Mouse (Mus musculus): Measurements from ENCODE around the gene Ptpn11. TPM values are rescaled to one million over a fixed set of nuclear protein-coding genes. Genes with fewer than 3 reads are reported as not detected.
A peak's percentile ranks its signal among the peaks of the same experiment; 100 is the strongest.
"Not testable (repeated sequence)": the region's sequence is repeated elsewhere in the genome, so short reads cannot be mapped to it uniquely, and the experiment has no call there.

Gene Ptpn11
- total RNA-seq, 2 experiments from 2014 or later, result 78.1 to 82.4 TPM

- peak; percentile 78 to 81 for DNase-seq (ENCODE audit: low spot score in 2 of 2)
These were observed 24.4 kb upstream of the Ptpn11 start for GRCm38 (mm10) chr5:121215380-121216125.

DNA sequence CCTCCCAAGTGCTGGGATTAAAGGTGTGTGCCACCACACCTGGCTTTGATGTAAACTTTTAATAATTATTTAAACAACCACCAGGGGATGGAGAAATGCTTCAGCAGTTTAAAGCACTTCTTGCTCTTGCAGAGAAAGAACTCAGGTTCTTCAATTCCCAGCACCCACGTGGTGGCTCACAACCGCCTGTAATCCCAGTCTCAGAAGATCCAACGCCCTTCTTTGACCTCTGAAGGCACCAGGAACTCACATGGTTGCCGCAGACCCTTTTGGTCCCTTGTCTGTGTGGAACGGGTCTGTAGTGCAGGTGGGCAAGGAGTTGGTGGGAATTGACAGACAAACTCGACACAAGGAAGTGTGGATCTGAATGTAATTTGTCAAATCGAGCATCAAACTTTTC lies 23.5 kb upstream of the Ptpn11 start:
- no peak for DNase-seq (ENCODE audit: low spot score in 2 of 2)

- DNase-seq (ENCODE audit: low spot score in 2 of 2), result no peak
These were observed 20.9 kb upstream of the Ptpn11 start for GRCm38 (mm10) chr5:121212108-121212507.

DNA sequence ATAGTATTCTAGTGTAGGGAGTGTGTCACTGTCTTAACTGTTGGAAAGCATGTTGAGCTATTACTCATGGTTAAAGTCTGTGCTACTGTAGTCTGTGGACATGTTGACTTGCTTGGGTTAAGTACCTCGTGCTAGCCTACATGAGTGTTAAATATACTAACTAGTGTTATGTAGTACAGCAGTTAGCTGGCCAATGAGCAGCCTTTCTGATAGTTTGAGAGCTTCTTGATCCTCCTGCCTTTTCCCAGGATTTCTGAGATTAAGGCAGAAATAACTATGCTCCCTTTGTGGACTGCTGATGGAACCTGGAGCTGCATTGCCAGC lies 19.4 kb upstream of the Ptpn11 start:
- no peak for DNase-seq (ENCODE audit: low spot score in 2 of 2)

DNA sequence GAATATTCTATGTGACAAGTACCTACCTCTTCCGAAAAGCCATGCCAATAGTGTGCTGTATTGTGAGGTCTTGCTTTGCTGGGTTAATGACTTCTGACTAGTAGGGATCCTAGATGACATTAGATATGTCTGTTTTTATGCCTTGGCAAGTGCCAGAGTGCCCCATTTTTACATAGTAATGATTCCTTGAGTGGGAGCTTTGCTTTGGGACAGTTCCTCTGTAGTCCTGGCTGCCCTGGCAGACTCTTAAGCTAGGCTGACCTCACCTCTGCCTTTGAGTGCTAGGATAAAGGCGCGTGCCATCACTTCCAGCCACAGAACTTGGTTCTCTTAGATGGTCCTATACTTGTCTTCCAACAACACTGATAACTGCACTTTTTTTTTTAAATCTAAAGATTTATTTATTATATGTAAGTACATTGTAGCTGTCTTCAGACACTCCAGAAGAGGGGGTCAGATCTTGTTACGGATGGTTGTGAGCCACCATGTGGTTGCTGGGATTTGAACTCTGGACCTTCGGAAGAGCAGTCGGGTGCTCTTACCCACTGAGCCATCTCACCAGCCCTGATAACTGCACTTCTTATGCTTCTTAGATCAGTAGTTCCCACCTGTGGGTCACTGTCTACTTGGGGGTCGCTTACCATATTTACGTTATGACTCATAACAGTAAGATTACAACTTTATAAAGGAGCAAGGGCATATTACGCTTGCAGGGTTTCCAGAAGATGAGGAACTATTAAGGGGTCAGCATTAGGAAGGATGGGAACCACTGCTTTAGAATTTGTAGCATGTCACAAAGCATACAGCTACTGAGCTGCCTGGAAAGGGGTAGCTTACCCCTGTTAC lies 18.8 kb upstream of the Ptpn11 start:
- DNase-seq (ENCODE audit: low spot score in 2 of 2), result no peak

GRCm38 (mm10) chr5:121206984-121207383 lies 15.8 kb upstream of the Ptpn11 start:
- no peak for DNase-seq (ENCODE audit: low spot score in 2 of 2)

- DNase-seq (ENCODE audit: low spot score in 2 of 2), result no peak
These were observed 15.3 kb upstream of the Ptpn11 start for GRCm38 (mm10) chr5:121206540-121206939.

DNA sequence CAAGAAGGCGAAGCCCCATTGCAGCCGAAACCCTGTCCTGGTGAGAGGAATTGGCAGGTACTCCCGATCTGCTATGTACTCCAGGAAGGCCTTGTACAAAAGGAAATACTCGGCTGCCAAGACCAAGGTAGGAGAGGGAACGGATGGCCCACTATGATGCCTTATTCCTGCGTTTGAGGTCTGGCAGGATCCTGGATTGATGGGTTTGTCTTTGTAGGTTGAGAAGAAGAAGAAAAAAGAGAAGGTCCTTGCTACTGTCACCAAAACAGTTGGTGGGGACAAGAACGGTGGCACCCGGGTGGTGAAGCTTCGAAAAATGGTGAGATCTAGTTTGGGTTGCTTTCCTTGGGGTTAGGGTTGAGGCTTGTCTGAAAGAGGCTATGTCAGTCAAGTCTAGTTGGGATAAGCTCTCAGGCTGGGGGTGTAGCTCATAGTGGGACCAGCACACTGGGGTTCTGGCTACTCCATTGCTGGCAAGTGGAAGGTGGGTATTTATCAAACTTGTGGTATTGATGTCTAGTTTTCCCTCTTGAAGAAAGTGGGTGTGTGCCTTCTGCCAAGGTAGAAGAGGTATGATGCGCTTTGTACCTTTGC lies 14.4 kb upstream of the Ptpn11 start:
- not testable (repeated sequence) for DNase-seq (ENCODE audit: low spot score in 2 of 2)

- peak; percentile 70 to 82 for DNase-seq (ENCODE audit: low spot score in 2 of 2)
These were observed 13.2 kb upstream of the Ptpn11 start, which contains the start of gene Rpl6 for GRCm38 (mm10) chr5:121204132-121205089. Gene Rpl6, plus strand, starts transcription at chr5:121204481.

DNA sequence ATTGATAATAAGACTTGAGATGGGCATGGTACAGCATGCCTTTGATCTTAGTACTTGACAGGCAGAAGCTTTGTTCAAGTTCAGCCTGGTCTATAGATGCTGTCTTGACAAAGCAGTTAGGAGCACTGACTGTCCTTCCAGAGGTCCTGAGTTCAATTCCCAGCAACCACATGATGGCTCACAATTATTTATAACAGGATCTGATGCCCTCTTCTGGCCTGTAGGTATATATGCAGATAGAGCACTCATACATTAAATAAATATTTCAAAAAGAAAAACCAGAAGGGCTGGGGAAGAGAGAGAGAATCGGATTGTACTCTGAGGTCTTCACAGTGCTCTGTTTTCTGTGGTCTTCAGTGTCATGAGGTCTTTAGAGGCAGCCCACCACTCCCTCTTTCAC lies 11.3 kb upstream of the Ptpn11 start:
- DNase-seq (ENCODE audit: low spot score in 2 of 2), result no peak

GRCm38 (mm10) chr5:121201739-121202138 lies 10.5 kb upstream of the Ptpn11 start:
- no peak for DNase-seq (ENCODE audit: low spot score in 2 of 2)

DNA sequence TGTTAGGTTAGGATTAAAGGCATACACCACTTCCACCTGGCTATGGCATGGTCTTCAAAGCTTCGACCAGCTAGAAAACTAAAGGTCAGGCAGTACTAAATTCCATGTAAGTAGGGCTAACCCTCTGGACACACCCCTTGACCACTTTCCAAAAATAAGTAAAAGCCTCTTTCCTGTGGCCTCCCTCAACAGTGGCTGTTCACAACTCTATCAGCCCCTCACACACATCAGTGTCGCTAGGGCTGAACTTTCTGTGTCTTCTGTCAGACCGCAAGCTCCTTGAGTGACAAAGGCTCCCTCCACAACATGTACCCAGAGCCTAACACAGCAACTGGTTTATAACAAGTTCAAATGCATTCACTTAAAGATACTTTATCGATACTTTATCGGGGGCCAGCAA lies 7.2 kb upstream of the Ptpn11 start:
- DNase-seq (ENCODE audit: low spot score in 2 of 2), result no peak

GRCm38 (mm10) chr5:121197337-121197736 lies 6.1 kb upstream of the Ptpn11 start:
- DNase-seq (ENCODE audit: low spot score in 2 of 2), result no peak

DNA sequence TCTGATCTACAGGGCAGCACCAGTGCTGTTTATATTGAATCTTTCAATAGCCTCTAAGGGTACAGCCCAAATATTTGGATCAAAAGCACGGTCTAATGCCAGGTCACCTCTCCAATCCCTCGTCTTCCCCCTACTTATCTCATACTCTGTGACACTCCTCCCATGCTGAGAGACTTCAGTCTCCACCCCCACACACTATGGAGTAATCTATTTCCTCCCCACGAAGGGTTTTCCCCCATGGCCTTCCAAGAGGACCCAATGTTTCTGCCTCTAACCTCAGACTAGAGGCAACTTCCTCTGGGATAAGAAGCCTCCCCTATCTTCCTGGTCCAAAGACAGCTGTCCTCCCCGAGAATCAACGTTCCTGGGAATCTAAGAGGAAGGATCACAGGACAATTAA lies 5.6 kb upstream of the Ptpn11 start:
- no peak for DNase-seq (ENCODE audit: low spot score in 2 of 2)

DNA sequence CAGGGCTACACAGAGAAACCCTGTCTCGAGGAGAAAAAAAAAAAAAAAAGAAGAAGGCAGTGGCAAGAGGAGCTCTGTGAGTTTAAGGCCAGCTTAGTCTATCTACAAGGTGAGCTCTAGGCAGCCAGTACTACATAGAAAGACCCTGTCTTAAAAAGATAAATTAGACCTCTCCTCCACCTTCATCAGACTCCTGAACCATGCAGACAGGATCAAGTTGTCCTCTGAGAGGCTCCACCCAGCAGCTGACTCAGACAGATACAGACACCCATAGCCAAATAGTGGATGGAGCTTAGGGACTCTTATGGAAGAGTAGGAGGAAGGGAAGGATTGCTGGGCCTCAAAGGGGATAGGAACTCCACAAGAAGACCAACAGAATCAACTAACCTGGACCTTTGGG lies 3.0 kb upstream of the Ptpn11 start:
- no peak for DNase-seq (ENCODE audit: low spot score in 2 of 2)

GRCm38 (mm10) chr5:121191584-121191906 lies 348 bp upstream of the Ptpn11 start:
- no peak for DNase-seq (ENCODE audit: low spot score in 2 of 2)

- DNase-seq (ENCODE audit: low spot score in 2 of 2), result no peak
These were observed 874 bp downstream of the Ptpn11 start for GRCm38 (mm10) chr5:121190210-121190835.

DNA sequence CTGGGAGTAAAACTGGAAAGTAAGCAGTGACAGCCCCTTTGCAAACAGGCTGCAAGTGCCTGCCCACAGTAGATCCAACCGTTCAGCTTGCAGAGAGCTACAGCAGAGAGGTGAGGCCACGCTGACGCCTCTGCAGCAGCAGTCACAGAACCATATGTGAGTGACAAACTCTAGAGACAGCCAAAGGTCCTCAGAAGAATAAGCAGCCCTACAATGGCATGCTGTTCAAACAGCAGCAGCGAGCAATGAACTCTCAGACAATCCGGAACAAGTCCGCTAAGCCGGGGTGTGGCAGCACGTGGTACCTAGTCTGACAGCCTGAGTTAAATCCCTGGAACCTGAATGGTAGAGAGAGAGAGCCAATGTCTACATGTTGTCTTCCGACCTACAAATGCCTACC lies 2.0 kb downstream of the Ptpn11 start:
- DNase-seq (ENCODE audit: low spot score in 2 of 2), result no peak

- DNase-seq (ENCODE audit: low spot score in 2 of 2), result no peak
These were observed 2.9 kb downstream of the Ptpn11 start for GRCm38 (mm10) chr5:121188265-121188664.

- no peak for DNase-seq (ENCODE audit: low spot score in 2 of 2)
These were observed 3.6 kb downstream of the Ptpn11 start for GRCm38 (mm10) chr5:121187580-121188001.
